Mouse (Mus musculus) left cerebral cortex, postnatal 36 days (tissue): ENCODE results near the gene Vsx1. TPM values are rescaled to one million over a fixed set of nuclear protein-coding genes. Genes with fewer than 3 reads are reported as not detected.

Experiments used
- DNase-seq, 2 experiments: peaks; one replicate each; pipeline ENCODE4 v3.0.0; 2021 to 2022; ENCODE audit warnings: low spot score in 2 of 2, mixed read lengths in 1 of 2
- intact Hi-C: fragments of 180-260 bp; cut with DNase I; formaldehyde crosslinking; loops from one replicate; pipeline ENCODE4 v1.15.1; 2025
- total RNA-seq, 2 experiments: library from RNA; stranded (reverse); gene quantifications; 2 replicates each; pipeline ENCODE4 v1.2.3; 2021

Gene Vsx1
- total RNA-seq, 2 experiments from 2014 or later = 0.09 TPM; not detected in 1

DNA sequence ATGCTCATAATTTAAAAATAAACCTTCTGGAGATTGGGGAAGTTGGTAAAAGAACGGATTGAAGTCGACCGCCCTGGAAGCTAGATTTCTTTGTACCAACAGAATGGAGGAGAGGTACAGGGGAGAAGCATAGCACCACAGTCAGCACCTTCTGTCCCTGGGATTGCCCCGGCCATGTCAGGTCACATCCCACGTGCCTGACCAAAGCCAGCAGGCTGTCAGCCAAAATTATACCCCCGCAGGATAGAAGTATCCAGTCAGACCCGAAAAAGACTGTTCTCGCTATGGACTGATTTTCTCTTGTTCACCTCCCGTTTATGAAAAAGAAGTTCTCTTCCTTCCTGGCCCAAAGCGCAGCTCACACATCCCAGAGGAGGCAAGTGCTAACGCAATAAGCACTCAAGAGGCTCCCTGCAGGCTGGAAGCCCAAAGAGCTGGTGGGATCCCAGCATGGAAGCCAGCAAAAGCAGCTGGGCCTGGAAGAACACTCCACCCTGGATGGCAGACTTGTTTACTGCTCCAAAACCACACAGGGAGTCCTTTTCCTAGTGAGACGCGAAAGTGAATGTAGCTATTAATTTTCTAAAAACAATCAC lies 40.8 kb downstream of the Vsx1 start:
- DNase-seq = no peak
- intact Hi-C loops = no loop called here

DNA sequence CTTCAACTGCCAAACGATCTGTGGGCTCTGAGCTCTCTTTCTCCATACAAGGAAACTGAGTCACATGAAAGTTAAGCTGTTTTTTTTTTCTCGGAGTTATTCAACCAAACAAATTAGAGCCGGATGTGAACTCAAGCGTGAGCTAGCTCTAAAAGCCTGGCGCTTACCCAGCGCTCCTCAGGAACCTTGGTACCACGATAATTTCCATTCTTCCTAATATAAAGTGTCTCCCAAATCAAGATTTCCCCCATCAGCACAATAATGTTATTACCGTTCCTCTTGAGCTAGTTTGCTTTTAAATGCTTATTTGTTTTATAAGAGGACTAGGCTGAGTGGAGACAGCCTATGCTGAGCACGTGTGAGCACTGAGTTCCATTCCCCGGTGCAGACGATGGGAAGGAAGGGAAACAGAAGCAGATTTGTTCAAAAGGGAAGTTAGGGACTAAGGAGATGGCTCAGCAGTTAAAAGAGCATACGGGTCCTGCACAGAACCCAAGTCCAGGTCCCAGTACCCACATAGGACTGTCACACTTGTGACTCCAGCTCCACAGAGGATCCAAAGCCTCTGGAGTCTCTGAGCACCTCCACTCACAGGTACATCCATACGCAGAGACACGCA lies 41.4 kb downstream of the Vsx1 start:
- intact Hi-C loops = no loop called here
- no peak for DNase-seq

DNA sequence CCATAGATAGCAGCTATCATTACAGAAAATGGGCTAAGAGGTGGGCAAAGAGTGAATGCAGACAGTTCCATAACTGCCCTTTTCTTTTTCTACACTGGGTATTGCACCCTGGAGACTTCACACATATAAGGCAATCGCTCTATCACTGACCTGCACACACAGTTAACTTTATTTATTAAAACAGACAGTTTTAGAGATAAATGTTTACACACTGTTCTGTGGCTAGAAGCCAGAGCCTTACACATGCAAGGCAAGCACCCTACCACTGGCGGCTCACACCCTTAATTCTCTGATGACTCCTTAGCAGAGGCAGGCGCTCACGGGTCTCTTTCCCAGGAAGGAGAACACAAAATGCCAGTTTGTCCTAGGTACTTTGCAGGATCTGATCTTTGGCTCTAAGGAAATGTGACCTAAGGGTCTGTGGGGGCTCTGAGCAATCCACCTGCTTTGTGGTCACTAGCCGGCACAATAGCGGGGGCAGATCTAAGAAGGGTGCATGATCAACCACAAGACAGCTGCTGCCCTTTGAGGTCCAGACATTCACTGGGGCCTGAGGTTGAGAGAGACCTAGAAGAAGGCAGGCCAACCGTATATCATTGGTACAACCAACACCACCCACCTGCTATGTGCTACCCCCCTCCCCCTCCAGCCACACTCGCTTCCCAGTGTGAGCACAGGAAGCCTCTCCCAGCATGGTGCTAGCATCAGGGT lies 42.6 kb downstream of the Vsx1 start:
- no peak for DNase-seq
- intact Hi-C loops = no loop called here

DNA sequence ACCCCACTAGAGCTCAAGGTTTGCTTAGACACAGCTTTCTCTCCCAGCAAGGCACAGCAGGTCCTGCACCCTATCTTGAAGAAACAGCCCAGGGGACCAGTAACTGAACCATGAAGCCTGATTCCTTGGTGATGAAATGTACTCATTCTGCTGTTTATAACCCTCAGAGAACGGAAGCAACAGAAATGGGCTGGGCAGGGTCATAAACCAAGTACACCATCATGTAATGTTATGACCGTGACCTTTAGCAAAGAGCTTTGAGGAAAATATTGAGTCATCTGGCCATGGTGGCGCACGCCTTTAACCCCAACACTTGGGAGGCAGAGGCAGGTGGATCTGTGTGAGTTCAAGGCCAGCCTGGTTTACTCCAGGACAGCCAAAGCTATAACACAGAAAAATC lies 43.9 kb downstream of the Vsx1 start:
- DNase-seq = no peak
- intact Hi-C loops = no loop called here

DNA sequence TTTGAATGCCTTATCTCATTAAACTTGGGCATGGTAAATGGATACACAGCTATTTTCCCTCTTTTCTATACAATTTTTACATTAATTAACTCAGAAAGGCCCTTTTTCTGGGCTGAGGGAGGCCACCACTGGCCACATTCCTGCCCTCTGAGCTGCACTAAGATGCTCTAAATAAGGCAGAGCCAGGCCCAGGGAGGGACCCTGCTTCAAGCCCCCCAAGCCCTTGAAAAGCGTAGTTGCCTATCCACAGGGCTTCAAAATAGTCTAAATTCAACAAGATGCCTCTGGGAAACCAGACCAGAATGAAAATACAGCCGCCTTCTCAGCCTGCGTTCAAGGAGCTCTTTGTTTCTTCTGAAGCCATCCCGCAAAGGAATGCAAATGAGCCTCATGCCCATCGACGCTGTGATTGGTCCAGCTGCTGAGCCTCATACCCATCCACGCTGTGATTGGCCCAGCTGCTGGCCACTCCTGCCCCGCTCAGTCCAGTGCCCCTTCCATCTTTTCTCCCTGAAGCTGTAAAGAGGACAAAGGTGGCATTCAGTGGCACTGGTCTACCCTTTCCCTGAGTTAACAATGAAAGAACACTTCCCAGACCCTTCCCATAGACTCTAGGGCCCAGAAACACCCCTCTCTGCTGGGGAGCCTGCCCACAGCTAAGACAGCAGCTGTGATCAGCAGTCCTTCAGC lies 45.3 kb downstream of the Vsx1 start:
- intact Hi-C loops = no loop called here
- DNase-seq = peak; percentile 48 to 51

DNA sequence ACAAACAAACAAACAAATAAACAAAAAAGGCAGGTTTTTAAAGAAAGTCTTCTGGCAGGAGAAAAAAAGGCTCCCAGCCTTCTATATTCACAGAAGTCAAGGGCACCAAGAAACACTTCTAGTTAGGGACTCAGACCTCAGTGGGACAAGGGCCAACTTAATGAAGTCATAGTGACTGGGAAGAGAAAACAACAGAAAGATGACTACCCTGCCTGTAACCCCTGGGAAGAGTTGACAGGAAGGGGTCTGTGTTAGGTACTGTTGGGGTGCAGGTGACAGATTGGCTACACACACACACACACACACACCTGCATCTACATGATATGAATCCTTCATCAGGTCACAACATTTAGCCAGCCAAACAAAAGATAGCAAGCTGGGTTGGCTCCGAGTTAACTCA lies 46.0 kb downstream of the Vsx1 start:
- intact Hi-C loops = no loop called here
- no peak for DNase-seq

DNA sequence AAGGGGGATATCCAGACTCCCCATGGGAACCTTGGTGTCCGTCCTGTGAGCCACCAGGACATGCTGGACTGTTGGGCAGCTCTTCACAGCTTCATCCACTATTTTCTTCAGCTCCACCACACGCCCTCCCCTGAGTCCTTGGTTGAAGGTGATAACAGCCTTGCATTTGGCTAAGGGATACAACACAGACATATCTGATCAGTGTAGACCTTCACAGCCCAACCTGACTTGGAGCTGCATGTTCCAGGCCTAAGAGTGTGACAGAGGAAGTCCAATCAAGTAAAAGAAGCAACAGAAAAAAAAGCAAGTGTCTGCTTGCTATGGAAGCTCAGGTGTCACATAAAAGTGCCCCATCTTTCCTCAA lies 50.8 kb downstream of the Vsx1 start:
- intact Hi-C loops = no loop called here
- DNase-seq = no peak

DNA sequence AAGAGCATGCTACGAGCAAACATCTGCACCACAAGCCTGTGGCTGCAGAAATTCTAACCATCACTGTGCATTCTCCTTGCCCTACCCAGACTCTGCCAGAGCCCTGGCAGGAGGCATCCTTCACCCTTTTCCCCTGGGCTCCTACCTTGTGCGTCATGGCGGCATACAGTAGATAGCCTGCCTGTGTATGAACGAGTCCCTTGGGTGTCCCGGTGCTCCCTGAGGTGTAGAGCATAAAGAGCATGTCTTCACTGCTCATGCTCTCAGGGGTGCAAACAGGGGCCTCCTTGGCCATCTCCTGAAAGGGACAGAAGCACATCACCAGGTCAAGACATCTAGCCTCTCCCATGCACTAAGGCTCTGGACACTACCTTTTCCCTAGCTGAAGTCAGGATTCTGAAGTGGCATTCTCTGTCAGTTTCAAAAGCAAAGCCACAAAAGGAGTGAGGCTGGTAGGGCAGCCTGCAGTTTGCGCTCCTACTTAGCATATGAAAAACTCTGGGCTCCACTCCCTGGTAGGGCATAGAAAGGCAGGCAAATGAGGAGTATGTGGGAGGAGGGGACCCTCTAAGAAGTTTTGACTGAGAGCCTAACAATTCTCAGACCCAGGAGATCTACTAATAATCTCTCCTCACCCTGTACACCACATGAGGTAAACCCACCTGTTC lies 51.3 kb downstream of the Vsx1 start:
- DNase-seq = no peak
- intact Hi-C loops = no loop called here

DNA sequence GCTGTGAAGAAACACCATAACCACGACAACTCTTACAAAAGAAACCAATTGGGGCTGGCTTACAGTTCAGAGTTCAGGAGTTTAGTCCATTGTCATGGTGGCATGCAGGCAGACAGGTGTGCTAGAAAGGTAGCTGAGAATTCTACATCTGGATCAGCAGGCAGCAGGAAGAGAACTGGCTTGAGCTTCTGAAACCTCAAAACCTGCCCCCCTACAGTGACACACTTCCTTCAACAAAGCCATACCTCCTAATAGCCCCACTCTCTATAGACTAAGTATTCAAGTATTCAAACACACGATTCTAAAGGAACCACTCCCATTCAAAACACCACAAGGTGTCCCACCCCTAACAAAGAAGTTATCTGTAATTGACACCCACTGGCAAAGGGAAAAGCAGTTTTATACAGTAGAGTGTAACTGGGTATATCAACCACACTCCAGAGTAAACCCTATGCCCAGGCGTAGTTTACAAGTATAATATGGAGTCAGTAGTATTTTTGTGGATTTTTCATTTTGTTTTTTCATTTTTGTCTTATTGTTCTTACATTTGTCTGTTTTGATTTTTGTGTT lies 53.2 kb downstream of the Vsx1 start:
- DNase-seq = no peak
- intact Hi-C loops = no loop called here

Other genes with a start within 250 kb of the Vsx1 start
- gene Zfp442, start 237.9 kb downstream of the Vsx1 start, total RNA-seq = 1 to 10 TPM; 6.3 to 9.0 TPM
- under 1 TPM; 0.14 to 0.22 TPM for gene Zfp345, start 204.3 kb downstream of the Vsx1 start, total RNA-seq
- gene Cst7, start 118.9 kb downstream of the Vsx1 start, total RNA-seq = not detected
- 10 to 100 TPM; 46.2 to 62.4 TPM for gene Apmap, start 80.8 kb downstream of the Vsx1 start, total RNA-seq
- gene Acss1, start 20.9 kb downstream of the Vsx1 start, total RNA-seq = 10 to 100 TPM; 18.1 to 18.5 TPM
- gene Entpd6, start 59.7 kb upstream of the Vsx1 start, total RNA-seq = 10 to 100 TPM; 43.7 to 49.4 TPM
- gene Pygb, start 97.4 kb upstream of the Vsx1 start, total RNA-seq = 100 to 1,000 TPM; 116 to 126 TPM
- 100 to 1,000 TPM; 296 to 337 TPM for gene Abhd12, start 215.4 kb upstream of the Vsx1 start, total RNA-seq
- 1 to 10 TPM; 1.3 to 2.2 TPM for gene Gins1, start 216.0 kb upstream of the Vsx1 start, total RNA-seq